Mouse (Mus musculus) E14TG2a.4 (cell line): ENCODE measurements around the gene Foxo1.

ENCODE experiments used
- H3K27me3 ChIP-seq: 2 replicates; pipeline ENCODE4 v1.6.1; 2014; ENCODE audit warnings: low read length, control low read depth; ENCODE audit not compliant: insufficient read depth
- H3K36me3 ChIP-seq: 2 replicates; pipeline ENCODE4 v1.6.1; 2014; ENCODE audit warnings: low read length, control low read depth; ENCODE audit not compliant: insufficient read depth
- H3K4me1 ChIP-seq: replicated peaks from 2 replicates; pipeline ENCODE4 v1.6.1; 2014; ENCODE audit warnings: low read depth, low read length, control low read depth
- H3K4me3 ChIP-seq: replicated peaks from 2 replicates; pipeline ENCODE4 v1.5.1; 2014; ENCODE audit warnings: mild to moderate bottlenecking, low read length
- H3K9me3 ChIP-seq: 2 replicates; pipeline ENCODE4 v1.6.1; 2014; ENCODE audit warnings: low read length, control low read depth
- CTCF ChIP-seq: conservative IDR thresholded peaks from 2 replicates; pipeline ENCODE4 v1.5.1; 2014; ENCODE audit warnings: low read length
- NANOG ChIP-seq: IDR thresholded peaks from 2 replicates; pipeline ENCODE4 v1.6.1; 2014; ENCODE audit warnings: borderline replicate concordance, low read length, mixed read lengths
- POU5F1 ChIP-seq: IDR thresholded peaks from 2 replicates; pipeline ENCODE4 v1.6.1; 2014; ENCODE audit warnings: low read length, borderline replicate concordance

Gene Foxo1

GRCm38 (mm10) chr3:52401162-52401928 lies 133.2 kb downstream of the Foxo1 start:
- TF ChIP-seq CTCF: no peak
- TF ChIP-seq POU5F1: no peak
- TF ChIP-seq NANOG: no peak
- Histone ChIP-seq H3K36me3 (no peaks in the 10 kb centered on the region), H3K9me3 (no peaks in the 10 kb centered on the region), H3K27me3 (no peaks in the 10 kb centered on the region), H3K4me1 (peaks cover 93% of the 10 kb centered on the region), H3K4me3 (peak overlapping the region; percentile 71)
